ENCODE assay signal across 10 mouse cellular contexts in genomic region chr3:125270695-125271094, GRCm38 (mm10).
DNase-seq lines count a peak whose midpoint lies in the region; ATAC-seq and TF ChIP-seq lines count a peak whose summit lies in the region.
"Had no signal": no experiment of that assay in that cellular context is flagged by ENCODE, and none has a peak within 500 bp of the region (broad histone marks: within the 10 kb centered on the region; RNA-seq: fewer than 3 reads in every experiment).

No protein-coding gene starts in this region.

- ATAC-seq in hindbrain, postnatal 0 days: no peak
- ATAC-seq in liver, embryonic 14.5 days (ENCODE audit: insufficient read depth): peak; percentile 98
- ATAC-seq: CD4-positive, CD25-positive, alpha-beta regulatory T cell, adult 4 months had no signal

- no peak overlapping the region for H3K9ac ChIP-seq in hindbrain, postnatal 0 days (replicated peaks; ENCODE audit: low read length)
- H3K9ac ChIP-seq in liver, embryonic 14.5 days (replicated peaks): peak overlapping the region; percentile 56

- no peak for TF ChIP-seq CTCF in hindbrain, postnatal 0 days (IDR thresholded peaks at IDR 0.05; ENCODE audit: low read depth)
- no peak for TF ChIP-seq CTCF in liver, embryonic 14.5 days (IDR thresholded peaks at IDR 0.05; ENCODE audit: low read depth)

- H3K27me3 ChIP-seq in hindbrain, embryonic 10.5 days (ENCODE audit: insufficient read depth, poor library complexity, severe bottlenecking): no peaks in the 10 kb centered on the region
- H3K27me3 ChIP-seq in hindbrain, postnatal 0 days (ENCODE audit: insufficient read depth, low read length): no peaks in the 10 kb centered on the region
- H3K27me3 ChIP-seq in liver, embryonic 14.5 days (ENCODE audit: control insufficient read depth, insufficient read depth, low read length): no peaks in the 10 kb centered on the region

- WGBS in hindbrain, embryonic 10.5 days: 68% methylated on average over 5 of the region's 5 CpGs
- 60% methylated on average over 5 of the region's 5 CpGs for WGBS in hindbrain, postnatal 0 days
- WGBS in liver, embryonic 14.5 days (ENCODE audit: insufficient replicate concordance): 5% methylated on average over 5 of the region's 5 CpGs

- H3K9me3 ChIP-seq in hindbrain, embryonic 10.5 days: no peaks in the 10 kb centered on the region
- no peaks in the 10 kb centered on the region for H3K9me3 ChIP-seq in hindbrain, postnatal 0 days (ENCODE audit: low read length)
- no peaks in the 10 kb centered on the region for H3K9me3 ChIP-seq in liver, embryonic 14.5 days (ENCODE audit: control insufficient read depth, low read length)

- H3K4me1 ChIP-seq in hindbrain, embryonic 10.5 days (replicated peaks): peaks cover 11% of the 10 kb centered on the region
- H3K4me1 ChIP-seq in hindbrain, postnatal 0 days (ENCODE audit: insufficient read depth, low read length): no peaks in the 10 kb centered on the region
- H3K4me1 ChIP-seq in liver, embryonic 14.5 days (replicated peaks; ENCODE audit: control insufficient read depth in 2 of 2, insufficient read depth in 2 of 2, low read length in 1 of 2): peaks cover 16% of the 10 kb centered on the region in 2 experiments

- H3K27ac ChIP-seq in hindbrain, embryonic 10.5 days: 0 out of 2 replicates have a peak overlapping the region, but pooled peaks have one; percentile 9
- no peak overlapping the region for H3K27ac ChIP-seq in hindbrain, postnatal 0 days
- peak overlapping the region; percentile 92 for H3K27ac ChIP-seq in liver, embryonic 14.5 days

- no peak overlapping the region for H3K4me3 ChIP-seq in hindbrain, embryonic 10.5 days
- H3K4me3 ChIP-seq in hindbrain, postnatal 0 days (ENCODE audit: low read length): no peak overlapping the region
- H3K4me3 ChIP-seq in liver, embryonic 14.5 days (ENCODE audit: insufficient read depth in 1 of 2, low read depth in 2 of 2, low read length in 2 of 2): peak overlapping the region in 1 of 2 experiments; percentile 27; a peak in 2 of 4 replicates
- H3K4me3 ChIP-seq: myocyte had no signal

- no peak for DNase-seq in hindbrain, embryonic 10.5 days (ENCODE audit: low spot score)
- DNase-seq in hindbrain, postnatal 0 days (ENCODE audit: low spot score): no peak
- DNase-seq in 416B (ENCODE audit: low read depth): peak; percentile 85
- peak; percentile 83 for DNase-seq in c-Kit-positive CD71-positive TER-119-positive erythroid progenitor cells, embryonic 14.5 days (ENCODE audit: low spot score)
- peak; percentile 77 to 84 (median 79) for DNase-seq in liver, embryonic 14.5 days (ENCODE audit: low read depth in 3 of 3, low spot score in 3 of 3)
- no peak for DNase-seq in layer of hippocampus, adult 11-12 months (ENCODE audit: low spot score)
- no peak for DNase-seq in layer of hippocampus, adult 9-10 months (ENCODE audit: low spot score)
- DNase-seq in lung, postnatal 36 days: no peak

- H3K36me3 ChIP-seq in hindbrain, embryonic 10.5 days: no peaks in the 10 kb centered on the region
- H3K36me3 ChIP-seq in hindbrain, postnatal 0 days (ENCODE audit: insufficient read depth, low read length): no peaks in the 10 kb centered on the region
- H3K36me3 ChIP-seq in liver, embryonic 14.5 days (replicated peaks; ENCODE audit: control insufficient read depth, insufficient read depth, low read depth): no peaks in the 10 kb centered on the region

- TF ChIP-seq EP300 in liver, embryonic 14.5 days (IDR thresholded peaks at IDR 0.05; ENCODE audit: low read depth): peak; percentile 100

- no peak overlapping the region for H3K4me2 ChIP-seq in hindbrain, postnatal 0 days (ENCODE audit: low read depth, low read length)
- peak overlapping the region; percentile 74 for H3K4me2 ChIP-seq in liver, embryonic 14.5 days (ENCODE audit: low read depth)

Comparison
In these comparisons a context has a peak if more than half of its experiments do, and no peak if none do; other contexts are left out.
1. DNase-seq: peak in 416B (single experiment), c-Kit-positive CD71-positive TER-119-positive erythroid progenitor cells, embryonic 14.5 days (single experiment) and liver, embryonic 14.5 days (3 of 3); none in hindbrain, embryonic 10.5 days (single experiment), hindbrain, postnatal 0 days (single experiment), layer of hippocampus, adult 11-12 months (single experiment), layer of hippocampus, adult 9-10 months (single experiment) and lung, postnatal 36 days (single experiment).